Mouse (Mus musculus) limb, embryonic 12.5 days (tissue): ENCODE results near the gene Zfyve28. TPM values are rescaled to one million over a fixed set of nuclear protein-coding genes. Genes with fewer than 3 reads are reported as not detected.

Experiments used
- ATAC-seq: fragments of 200-750 bp; cut with Nextera tagmentation; 2 replicates; pipeline ENCODE4 v1.8.0; 2017; ENCODE audit warnings: low read depth, moderate TSS enrichment; ENCODE audit not compliant: insufficient number of reproducible peaks, insufficient read depth, low FRiP score, low TSS enrichment
- H3K27ac ChIP-seq: fragments of 300-500 bp; sonication (generic); 2 replicates; pipeline ENCODE4 v1.5.1; 2016; ENCODE audit warnings: mild to moderate bottlenecking, moderate library complexity
- H3K27me3 ChIP-seq: fragments of 300-500 bp; sonication (generic); 2 replicates; pipeline ENCODE4 v1.6.1; 2016; ENCODE audit warnings: mild to moderate bottlenecking, moderate library complexity
- H3K36me3 ChIP-seq: fragments of 300-500 bp; sonication (generic); 2 replicates; pipeline ENCODE4 v1.6.1; 2016; ENCODE audit warnings: mild to moderate bottlenecking, moderate library complexity
- H3K4me1 ChIP-seq: fragments of 300-500 bp; sonication (generic); replicated peaks from 2 replicates; pipeline ENCODE4 v1.6.1; 2016
- H3K4me2 ChIP-seq: fragments of 300-500 bp; sonication (generic); 2 replicates; pipeline ENCODE4 v1.6.1; 2016; ENCODE audit warnings: mild to moderate bottlenecking, moderate library complexity
- H3K4me3 ChIP-seq: fragments of 300-500 bp; sonication (generic); replicated peaks from 2 replicates; pipeline ENCODE4 v1.5.1; 2016; ENCODE audit warnings: mild to moderate bottlenecking
- H3K9ac ChIP-seq: fragments of 300-500 bp; sonication (generic); replicated peaks from 2 replicates; pipeline ENCODE4 v1.6.1; 2016; ENCODE audit warnings: mild to moderate bottlenecking, moderate library complexity
- H3K9me3 ChIP-seq: fragments of 300-500 bp; sonication (generic); 2 replicates; pipeline ENCODE4 v1.6.1; 2016; ENCODE audit warnings: mild to moderate bottlenecking, moderate library complexity
- WGBS: fragments of 180-500 bp; shearing (Covaris S2); methylation state at CpG from one replicate; pipeline ENCODE4 v1.1.7; 2016; 5-methylcytosine and 5-hydroxymethylcytosine counted together
- polyA plus RNA-seq: library from polyadenylated mRNA; unstranded; fragments of >200 nt; fragmentation: Nextera tagmentation; extraction: Ambion mirVana; gene quantifications from 2 replicates; pipeline ENCODE4 v1.2.1, GENCODE M21; 2016

The Zfyve28 gene
- polyA plus RNA-seq, 1 experiment from 2014 or later: 2.0 TPM

GRCm38 (mm10) chr5:34204911-34205310 lies 83.3 kb downstream of the Zfyve28 start:
- H3K27me3 ChIP-seq: no peaks in the 10 kb centered on the region
- H3K27ac ChIP-seq: no peak overlapping the region
- WGBS: 78% methylated on average over 2 of the region's 2 CpGs

GRCm38 (mm10) chr5:34202006-34202405 lies 86.2 kb downstream of the Zfyve28 start:
- no peak overlapping the region for H3K9ac ChIP-seq
- no peaks in the 10 kb centered on the region for H3K36me3 ChIP-seq
- H3K4me1 ChIP-seq: no peaks in the 10 kb centered on the region
- 88% methylated on average over 4 of the region's 4 CpGs for WGBS
- H3K27ac ChIP-seq: no peak overlapping the region
- H3K9me3 ChIP-seq: no peaks in the 10 kb centered on the region
- H3K4me2 ChIP-seq: no peak overlapping the region
- no peak overlapping the region for H3K4me3 ChIP-seq
- H3K27me3 ChIP-seq: 0 out of 2 replicates have a peak, but pooled peaks cover 9% of the 10 kb centered on the region
- ATAC-seq: no peak

More at GRCm38 (mm10) chr5:34204911-34205310, 83.3 kb downstream of the Zfyve28 start:
- Histone ChIP-seq H3K4me3 (no peak overlapping the region), H3K4me1 (no peaks in the 10 kb centered on the region), H3K9me3 (no peaks in the 10 kb centered on the region), H3K4me2 (no peak overlapping the region), H3K9ac (no peak overlapping the region), H3K36me3 (no peaks in the 10 kb centered on the region)
- no peak for ATAC-seq

- Histone ChIP-seq H3K9ac (no peak overlapping the region), H3K27ac (no peak overlapping the region), H3K4me1 (no peaks in the 10 kb centered on the region), H3K36me3 (no peaks in the 10 kb centered on the region), H3K4me2 (no peak overlapping the region), H3K9me3 (no peaks in the 10 kb centered on the region), H3K27me3 (0 out of 2 replicates have a peak, but pooled peaks cover 9% of the 10 kb centered on the region), H3K4me3 (no peak overlapping the region)
- WGBS: 62% methylated on average over 2 of the region's 2 CpGs
- ATAC-seq: no peak
These were observed 86.9 kb downstream of the Zfyve28 start for GRCm38 (mm10) chr5:34201396-34201795.

GRCm38 (mm10) chr5:34198615-34199014 lies 89.6 kb downstream of the Zfyve28 start:
- no peak for ATAC-seq
- Histone ChIP-seq H3K4me3 (no peak overlapping the region), H3K27ac (no peak overlapping the region), H3K27me3 (0 out of 2 replicates have a peak, but pooled peaks cover 9% of the 10 kb centered on the region), H3K9me3 (no peaks in the 10 kb centered on the region), H3K36me3 (no peaks in the 10 kb centered on the region), H3K9ac (no peak overlapping the region), H3K4me1 (no peaks in the 10 kb centered on the region), H3K4me2 (no peak overlapping the region)
- WGBS: 81% methylated on average over 6 of the region's 6 CpGs

DNA sequence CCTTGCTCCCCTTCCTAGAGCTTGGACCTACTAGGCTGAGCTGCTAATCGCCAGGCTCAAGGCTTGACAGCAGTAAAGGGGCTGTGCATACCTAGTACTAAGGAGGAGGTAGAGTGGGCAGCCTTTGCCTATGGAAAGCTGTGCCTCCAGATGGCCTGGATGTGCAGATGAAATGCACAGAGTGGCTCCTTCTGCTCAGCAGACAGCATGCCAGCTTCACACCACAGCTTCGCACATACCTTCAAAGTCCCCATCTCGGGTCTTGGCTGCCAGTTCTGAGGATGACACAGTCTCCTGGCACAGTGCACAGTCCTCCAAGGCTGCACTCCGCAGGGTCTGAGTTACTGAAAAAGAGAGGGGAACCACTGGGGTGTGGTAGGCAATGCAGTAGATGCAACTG lies 91.0 kb downstream of the Zfyve28 start:
- WGBS: 74% methylated on average over 4 of the region's 4 CpGs
- H3K9ac ChIP-seq: no peak overlapping the region

GRCm38 (mm10) chr5:34196423-34196822 lies 91.8 kb downstream of the Zfyve28 start:
- Histone ChIP-seq H3K36me3 (no peaks in the 10 kb centered on the region), H3K4me3 (no peak overlapping the region), H3K27me3 (0 out of 2 replicates have a peak, but pooled peaks cover 9% of the 10 kb centered on the region), H3K9ac (no peak overlapping the region), H3K4me1 (no peaks in the 10 kb centered on the region), H3K27ac (no peak overlapping the region), H3K9me3 (no peaks in the 10 kb centered on the region), H3K4me2 (no peak overlapping the region)
- no peak for ATAC-seq
- 77% methylated on average over 7 of the region's 7 CpGs for WGBS

More for the DNA sequence above, 91.0 kb downstream of the Zfyve28 start:
- H3K4me1 ChIP-seq: no peaks in the 10 kb centered on the region
- H3K36me3 ChIP-seq: no peaks in the 10 kb centered on the region
- H3K4me2 ChIP-seq: no peak overlapping the region
- no peak for ATAC-seq
- 0 out of 2 replicates have a peak, but pooled peaks cover 9% of the 10 kb centered on the region for H3K27me3 ChIP-seq
- no peak overlapping the region for H3K4me3 ChIP-seq
- no peaks in the 10 kb centered on the region for H3K9me3 ChIP-seq
- H3K27ac ChIP-seq: no peak overlapping the region

GRCm38 (mm10) chr5:34195786-34196185 lies 92.5 kb downstream of the Zfyve28 start:
- H3K4me1 ChIP-seq: no peaks in the 10 kb centered on the region
- no peak overlapping the region for H3K9ac ChIP-seq
- H3K27me3 ChIP-seq: 0 out of 2 replicates have a peak, but pooled peaks cover 9% of the 10 kb centered on the region
- no peaks in the 10 kb centered on the region for H3K36me3 ChIP-seq
- 93% methylated on average over 12 of the region's 12 CpGs for WGBS
- ATAC-seq: no peak
- no peaks in the 10 kb centered on the region for H3K9me3 ChIP-seq
- H3K4me3 ChIP-seq: no peak overlapping the region
- no peak overlapping the region for H3K4me2 ChIP-seq
- H3K27ac ChIP-seq: no peak overlapping the region

- Histone ChIP-seq H3K4me2 (no peak overlapping the region), H3K4me1 (no peaks in the 10 kb centered on the region), H3K4me3 (no peak overlapping the region), H3K9me3 (no peaks in the 10 kb centered on the region), H3K36me3 (no peaks in the 10 kb centered on the region), H3K27me3 (peaks cover 13% of the 10 kb centered on the region; the same call in 1 of the 2 replicates), H3K27ac (no peak overlapping the region), H3K9ac (no peak overlapping the region)
- 82% methylated on average over 6 of the region's 6 CpGs for WGBS
- ATAC-seq: no peak
These were observed 93.1 kb downstream of the Zfyve28 start for GRCm38 (mm10) chr5:34194975-34195662.

DNA sequence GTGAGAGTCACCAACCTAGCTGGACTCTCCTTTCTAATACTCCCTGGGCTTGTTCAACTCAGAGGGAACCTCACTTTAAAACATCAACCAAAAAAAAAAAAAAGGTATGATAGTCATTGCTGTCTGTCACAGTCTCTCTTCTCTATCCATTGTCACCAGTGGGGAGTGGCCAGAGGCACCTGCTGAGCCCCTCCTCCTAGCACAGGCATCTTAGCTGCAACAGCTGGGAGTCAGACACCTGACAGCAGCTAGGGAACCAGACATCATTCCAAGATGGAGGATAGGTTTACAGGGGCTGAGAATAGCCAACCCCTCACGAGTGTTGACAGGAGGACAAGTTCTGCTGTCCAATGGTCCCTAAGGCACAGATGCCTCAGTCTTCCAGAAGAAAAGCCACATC lies 93.8 kb downstream of the Zfyve28 start:
- Histone ChIP-seq H3K36me3 (no peaks in the 10 kb centered on the region), H3K4me3 (no peak overlapping the region), H3K4me1 (peaks cover 2% of the 10 kb centered on the region; the same call in 1 of the 2 replicates), H3K27me3 (peaks cover 13% of the 10 kb centered on the region; the same call in 1 of the 2 replicates), H3K9me3 (no peaks in the 10 kb centered on the region), H3K27ac (no peak overlapping the region), H3K4me2 (no peak overlapping the region), H3K9ac (no peak overlapping the region)
- no peak for ATAC-seq
- 35% methylated on average over 1 of the region's 1 CpGs for WGBS

DNA sequence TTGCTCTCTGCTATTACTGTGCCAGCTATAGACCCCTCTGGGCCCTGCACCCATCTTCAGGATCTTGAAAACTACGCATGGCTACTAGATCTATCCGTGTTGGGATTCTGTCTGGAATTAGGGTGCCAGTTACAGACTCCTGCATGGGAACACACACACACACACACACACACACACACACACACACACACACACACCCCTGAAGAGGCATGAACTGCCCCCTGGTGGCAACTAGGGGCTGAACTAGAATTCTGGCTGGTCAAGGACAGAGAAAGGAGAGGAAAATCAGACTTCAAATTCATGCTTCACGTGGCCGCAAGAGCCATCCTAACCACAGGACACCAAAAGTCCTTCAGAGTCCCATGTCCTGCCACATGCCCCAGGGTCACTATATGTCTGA lies 96.4 kb downstream of the Zfyve28 start:
- Histone ChIP-seq H3K9me3 (no peaks in the 10 kb centered on the region), H3K4me3 (no peak overlapping the region), H3K4me2 (no peak overlapping the region), H3K9ac (no peak overlapping the region), H3K27me3 (peaks cover 4% of the 10 kb centered on the region; the same call in 1 of the 2 replicates), H3K27ac (no peak overlapping the region), H3K4me1 (peaks cover 15% of the 10 kb centered on the region), H3K36me3 (no peaks in the 10 kb centered on the region)
- 74% methylated on average over 4 of the region's 4 CpGs for WGBS
- no peak for ATAC-seq

GRCm38 (mm10) chr5:34191021-34191420 lies 97.2 kb downstream of the Zfyve28 start:
- no peak overlapping the region for H3K27ac ChIP-seq
- peaks cover 4% of the 10 kb centered on the region; the same call in 1 of the 2 replicates for H3K27me3 ChIP-seq
- no peak overlapping the region for H3K4me2 ChIP-seq
- H3K36me3 ChIP-seq: no peaks in the 10 kb centered on the region
- H3K4me3 ChIP-seq: no peak overlapping the region
- no peak for ATAC-seq
- no peak overlapping the region for H3K9ac ChIP-seq
- 60% methylated on average over 4 of the region's 4 CpGs for WGBS
- H3K9me3 ChIP-seq: no peaks in the 10 kb centered on the region
- H3K4me1 ChIP-seq: peaks cover 23% of the 10 kb centered on the region
